Mouse (Mus musculus): ENCODE data around the gene Timm8a1. TPM values are rescaled to one million over a fixed set of nuclear protein-coding genes. Genes with fewer than 3 reads are reported as not detected.

Gene Timm8a1
- polyA plus RNA-seq, 1 experiment from 2014 or later: 141 TPM

Other genes starting within 250 kb of the Timm8a1 start
- 3.8 and 4.7 TPM in 2 replicates for gene Tmem35a, start 246.6 kb downstream of the Timm8a1 start, polyA plus RNA-seq (2015; fragmentation: Nextera tagmentation; extraction: Ambion mirVana)
- 20.3 and 21.2 TPM in 2 replicates for gene Cenpi, start 233.8 kb downstream of the Timm8a1 start, polyA plus RNA-seq (2015; fragmentation: Nextera tagmentation; extraction: Ambion mirVana)
- 0.81 and 0.98 TPM in 2 replicates for gene Drp2, start 137.3 kb downstream of the Timm8a1 start, polyA plus RNA-seq (2015; fragmentation: Nextera tagmentation; extraction: Ambion mirVana)
- not detected in 2 replicates for gene Taf7l, start 65.4 kb downstream of the Timm8a1 start, polyA plus RNA-seq (2015; fragmentation: Nextera tagmentation; extraction: Ambion mirVana)
- 1.0 and 1.4 TPM in 2 replicates for gene Btk, start 41.7 kb upstream of the Timm8a1 start, polyA plus RNA-seq (2015; fragmentation: Nextera tagmentation; extraction: Ambion mirVana)
- gene Rpl36a, start 43.8 kb upstream of the Timm8a1 start, polyA plus RNA-seq (2015; fragmentation: Nextera tagmentation; extraction: Ambion mirVana): 311 and 329 TPM in 2 replicates
- 9.9 and 14.1 TPM in 2 replicates for gene Gla, start 59.3 kb upstream of the Timm8a1 start, polyA plus RNA-seq (2015; fragmentation: Nextera tagmentation; extraction: Ambion mirVana)
- 128 and 130 TPM in 2 replicates for gene Hnrnph2, start 59.3 kb upstream of the Timm8a1 start, polyA plus RNA-seq (2015; fragmentation: Nextera tagmentation; extraction: Ambion mirVana)
- gene Armcx4, start 144.7 kb upstream of the Timm8a1 start, polyA plus RNA-seq (2015; fragmentation: Nextera tagmentation; extraction: Ambion mirVana): 1.8 and 2.1 TPM in 2 replicates
- 34.8 and 36.7 TPM in 2 replicates for gene Armcx1, start 176.1 kb upstream of the Timm8a1 start, polyA plus RNA-seq (2015; fragmentation: Nextera tagmentation; extraction: Ambion mirVana)
- gene Armcx6, start 209.6 kb upstream of the Timm8a1 start, polyA plus RNA-seq (2015; fragmentation: Nextera tagmentation; extraction: Ambion mirVana): 14.5 and 14.8 TPM in 2 replicates
- gene Armcx3, start 214.7 kb upstream of the Timm8a1 start, polyA plus RNA-seq (2015; fragmentation: Nextera tagmentation; extraction: Ambion mirVana): 57.9 and 60.6 TPM in 2 replicates

Measured in intestine, embryonic 16.5 days (tissue).